Mouse (Mus musculus) layer of hippocampus, postnatal 25 days (tissue): ENCODE measurements around the gene Numb. TPM values are rescaled to one million over a fixed set of nuclear protein-coding genes. Genes with fewer than 3 reads are reported as not detected.

ENCODE experiments used
- DNase-seq, 2 experiments: peaks; one replicate each; pipeline ENCODE4 v3.0.0; 2022; ENCODE audit warnings: mixed read lengths in 2 of 2, low spot score in 1 of 2; ENCODE audit errors: extremely low spot score in 1 of 2
- total RNA-seq, 2 experiments: library from RNA; stranded (reverse); gene quantifications; 2 replicates each; pipeline ENCODE4 v1.2.3; 2021

The Numb gene
- total RNA-seq, 2 experiments from 2014 or later: 29.7 to 36.8 TPM

GRCm38 (mm10) chr12:83749186-83749585 lies 172.5 kb downstream of the Numb start:
- DNase-seq: no peak

Other genes with a start within 250 kb of the Numb start
- gene Psen1, start 233.8 kb downstream of the Numb start, total RNA-seq: 10 to 100 TPM; 67.7 to 67.8 TPM
- gene Papln, start 158.3 kb downstream of the Numb start, total RNA-seq: 1 to 10 TPM; 2.4 to 3.5 TPM
- gene Riox1, start 28.7 kb upstream of the Numb start, total RNA-seq: 10 to 100 TPM; 14.7 TPM
- gene Heatr4, start 62.9 kb upstream of the Numb start, total RNA-seq: not detected
- 10 to 100 TPM; 14.9 to 16.2 TPM for gene Acot2, start 65.9 kb upstream of the Numb start, total RNA-seq
- 10 to 100 TPM; 25.6 to 30.9 TPM for gene Acot1, start 87.6 kb upstream of the Numb start, total RNA-seq
- 1 to 10 TPM; 2.5 to 4.0 TPM for gene Acot4, start 116.4 kb upstream of the Numb start, total RNA-seq
- gene Gm49366, start 117.0 kb upstream of the Numb start, total RNA-seq: not detected
- 1 to 10 TPM; 2.3 to 3.5 TPM for gene Acot3, start 130.2 kb upstream of the Numb start, total RNA-seq
- 1 to 10 TPM; 8.3 TPM for gene Acot5, start 147.4 kb upstream of the Numb start, total RNA-seq
- gene Acot6, start 178.7 kb upstream of the Numb start, total RNA-seq: 1 to 10 TPM; 4.3 to 5.3 TPM
- 100 to 1,000 TPM in 1 of 2 experiments, 10 to 100 TPM in 1; 95.8 to 104 TPM for gene Dnal1, start 192.4 kb upstream of the Numb start, total RNA-seq
- 1 to 10 TPM; 3.8 to 4.5 TPM for gene Pnma1, start 226.6 kb upstream of the Numb start, total RNA-seq